Mouse (Mus musculus): ENCODE results near the gene Lsm4.
A peak's percentile ranks its signal among the peaks of the same experiment; 100 is the strongest.

The Lsm4 gene

GRCm38 (mm10) chr8:70701048-70701981 is 28.3 kb downstream of the Lsm4 start:
- no peak for DNase-seq (ENCODE audit: low spot score)

DNA sequence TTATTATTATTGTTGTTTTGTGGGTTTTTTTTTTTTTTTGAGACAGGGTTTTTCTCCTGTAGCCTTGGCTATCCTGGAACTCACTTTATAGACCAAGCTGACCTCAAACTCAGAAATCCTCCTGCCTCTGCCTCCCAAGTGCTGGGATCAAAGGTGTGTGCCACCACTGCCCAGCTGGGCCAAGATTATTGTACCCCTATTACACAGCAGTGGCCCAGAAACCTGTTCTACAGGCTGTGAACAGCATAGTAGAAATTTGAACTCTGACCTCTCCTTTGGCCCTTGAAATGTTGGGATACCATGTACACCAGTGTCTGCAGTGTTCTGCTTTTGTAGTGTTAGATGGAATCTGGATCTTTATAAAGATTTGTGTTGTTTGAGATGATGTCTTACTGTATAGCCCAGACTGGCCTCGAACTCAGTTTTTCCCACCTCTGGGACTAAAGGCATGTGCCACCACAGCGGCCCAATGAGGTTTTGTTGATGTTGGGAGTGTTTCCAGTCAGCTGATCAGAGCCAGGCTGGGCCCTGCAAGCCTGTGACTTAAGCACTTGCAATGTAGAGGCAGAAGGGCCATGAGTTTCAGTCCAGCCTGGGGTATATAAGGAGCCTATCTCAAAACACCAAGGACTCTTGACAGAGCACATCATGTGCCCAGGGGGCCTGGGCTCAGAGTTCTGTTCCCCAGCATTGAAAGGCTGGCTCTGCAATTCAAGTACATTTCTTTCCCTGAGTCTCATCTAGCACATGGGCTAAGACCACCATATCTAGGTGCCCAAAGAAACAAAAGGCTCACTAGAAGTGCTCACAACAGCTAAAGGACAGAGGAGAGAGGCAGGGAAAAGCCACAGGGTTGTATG is 29.2 kb downstream of the Lsm4 start:
- DNase-seq (ENCODE audit: low spot score) = no peak

DNA sequence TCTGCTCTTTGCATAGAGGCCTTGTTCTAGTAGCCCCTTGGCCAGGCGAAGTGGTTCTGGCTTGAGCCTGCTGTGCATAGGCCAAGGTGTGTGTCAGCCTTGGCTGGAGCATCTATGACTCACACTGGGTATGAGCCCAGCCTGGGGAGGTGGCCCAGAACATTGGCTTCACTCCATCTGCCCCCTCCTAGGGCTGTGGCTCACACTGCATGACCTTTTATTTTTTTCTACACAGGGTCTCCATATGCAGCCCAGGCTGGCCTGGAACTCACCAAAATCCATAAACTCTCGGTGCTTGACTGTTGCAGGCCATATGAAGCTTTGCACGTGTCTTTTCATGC is 29.8 kb downstream of the Lsm4 start:
- peak; percentile 65 for DNase-seq (ENCODE audit: low spot score)

DNA sequence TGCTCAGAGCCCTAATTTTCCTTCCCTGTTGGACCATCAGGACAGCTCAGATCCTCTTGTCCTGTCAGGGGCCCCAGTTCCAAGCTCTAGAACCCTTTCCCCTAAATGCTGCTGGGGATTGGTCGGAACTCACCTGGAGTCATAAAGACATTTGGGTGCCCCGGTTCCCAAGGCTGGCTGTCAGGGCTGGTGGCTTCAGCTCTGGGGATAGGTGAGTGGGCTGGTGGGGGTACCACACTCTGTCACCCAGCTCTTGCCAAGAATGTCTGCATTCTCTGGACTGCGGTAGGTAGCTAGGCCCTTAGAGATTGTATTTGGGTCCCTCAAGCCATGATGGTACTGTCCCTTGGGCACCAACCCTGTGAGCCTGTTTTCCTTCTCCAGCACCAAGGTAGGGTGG is 30.2 kb downstream of the Lsm4 start, which contains the start of gene Iqcn:
TSS of gene Iqcn (plus strand) at position 171 of the 400 bp plus-strand sequence.
- no peak for DNase-seq (ENCODE audit: low spot score)

GRCm38 (mm10) chr8:70708281-70708680 is 35.2 kb downstream of the Lsm4 start:
- no peak for DNase-seq (ENCODE audit: low spot score)

GRCm38 (mm10) chr8:70709794-70710193 is 36.7 kb downstream of the Lsm4 start:
- no peak for DNase-seq (ENCODE audit: low spot score)

GRCm38 (mm10) chr8:70710296-70710695 is 37.2 kb downstream of the Lsm4 start:
- peak; percentile 67 for DNase-seq (ENCODE audit: low spot score)

DNA sequence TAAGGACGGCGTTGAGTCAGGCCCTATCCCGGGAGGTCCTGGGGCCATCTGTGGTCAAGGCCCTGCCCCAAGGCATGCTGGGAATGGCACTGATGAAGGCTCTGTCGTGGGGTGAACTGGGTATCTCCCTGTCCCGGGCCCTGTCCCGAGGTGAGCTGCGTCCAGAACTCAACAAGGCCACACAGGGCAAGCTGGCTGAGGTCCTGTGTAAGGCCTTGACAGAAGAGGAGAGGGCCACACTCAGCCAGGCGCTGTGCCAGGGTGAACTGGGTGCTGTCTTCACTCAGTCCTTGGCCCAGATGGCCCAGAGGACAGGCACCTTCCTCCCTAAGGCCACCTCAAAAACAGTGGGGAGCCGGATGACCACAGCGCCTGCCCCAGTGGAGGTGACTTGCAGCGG is 38.0 kb downstream of the Lsm4 start:
- DNase-seq (ENCODE audit: low spot score) = no peak

GRCm38 (mm10) chr8:70713991-70714390 is 40.9 kb downstream of the Lsm4 start:
- no peak for DNase-seq (ENCODE audit: low spot score)

DNA sequence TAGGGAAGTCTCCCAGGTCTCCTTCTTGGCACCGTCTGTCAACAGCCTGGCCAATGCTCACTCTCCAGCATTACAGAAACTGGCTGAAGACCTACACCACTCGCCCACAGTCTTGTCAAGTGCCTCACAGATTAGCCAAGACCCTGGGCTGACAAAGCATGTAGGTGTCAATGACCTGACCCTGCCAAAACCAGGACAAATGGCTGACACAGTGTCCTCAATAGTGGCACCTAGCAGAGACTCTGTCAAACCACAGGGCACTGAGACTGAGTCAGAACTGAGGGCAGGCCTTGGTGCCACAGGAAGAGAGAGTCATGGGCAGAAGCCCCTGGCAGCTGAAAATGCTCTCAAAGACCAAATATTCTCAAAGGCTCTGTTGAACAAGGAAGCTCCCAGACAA is 42.0 kb downstream of the Lsm4 start:
- DNase-seq (ENCODE audit: low spot score) = no peak

GRCm38 (mm10) chr8:70716521-70717400 is 43.7 kb downstream of the Lsm4 start:
- peak; percentile 41 for DNase-seq (ENCODE audit: low spot score)

- DNase-seq (ENCODE audit: low spot score) = peak; percentile 76
Measured at GRCm38 (mm10) chr8:70718297-70718696, 45.2 kb downstream of the Lsm4 start, which contains the start of gene Gm3336. Gene Gm3336 (plus strand): TSS chr8:70718543.

GRCm38 (mm10) chr8:70719796-70720270 is 46.8 kb downstream of the Lsm4 start:
- peak; percentile 43 for DNase-seq (ENCODE audit: low spot score)

- peak; percentile 90 for DNase-seq (ENCODE audit: low spot score)
Measured at GRCm38 (mm10) chr8:70720739-70721138, 47.7 kb downstream of the Lsm4 start.

DNA sequence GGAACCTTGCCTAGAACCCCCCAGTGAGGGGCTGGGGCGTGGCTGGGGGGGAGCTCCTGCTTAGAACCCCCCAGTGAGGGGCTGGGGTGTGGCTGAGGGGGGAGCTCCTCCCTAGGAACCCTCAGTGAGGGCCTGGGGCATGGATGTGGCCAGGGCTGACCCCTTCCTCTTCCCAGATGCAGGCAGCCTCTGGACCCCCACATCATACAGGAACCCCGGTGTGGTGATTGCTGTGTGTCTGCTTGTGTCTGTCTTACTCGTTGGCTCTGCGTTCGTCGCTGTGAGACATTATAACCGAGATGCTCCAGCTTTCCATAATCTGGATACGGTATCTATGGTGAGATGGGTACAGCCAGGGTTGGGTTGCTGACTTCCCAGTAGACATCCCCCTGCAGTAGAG is 48.6 kb downstream of the Lsm4 start:
- DNase-seq (ENCODE audit: low spot score) = peak; percentile 45

- DNase-seq (ENCODE audit: low spot score) = peak; percentile 37
Measured at GRCm38 (mm10) chr8:70723486-70724210, 50.6 kb downstream of the Lsm4 start, which contains the start of gene Pde4c. Gene Pde4c (plus strand): TSS chr8:70723720.

DNA sequence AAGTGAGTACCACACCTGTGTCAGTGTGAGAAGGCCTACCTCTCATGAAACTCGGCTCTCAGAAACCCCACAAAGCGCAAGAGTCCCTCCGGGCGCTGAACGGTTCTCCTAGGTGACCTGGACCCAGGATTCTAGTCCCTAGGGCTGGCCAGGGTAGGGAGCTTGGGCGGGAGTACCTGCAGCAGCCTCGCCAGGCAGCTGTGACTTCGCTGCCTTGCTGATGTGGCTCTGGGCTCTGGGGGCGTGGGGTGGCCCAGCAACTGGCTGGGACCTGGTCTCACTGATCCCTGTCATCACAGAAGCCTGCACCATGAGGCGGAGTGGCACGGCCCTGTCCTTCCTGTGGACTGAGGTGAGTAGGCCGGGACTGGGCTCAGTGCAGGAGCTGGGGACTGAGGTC is 51.2 kb downstream of the Lsm4 start:
- DNase-seq (ENCODE audit: low spot score) = no peak

- DNase-seq (ENCODE audit: low spot score) = peak; percentile 78
Measured at GRCm38 (mm10) chr8:70725792-70726447, 52.9 kb downstream of the Lsm4 start.

- peak; percentile 39 for DNase-seq (ENCODE audit: low spot score)
Measured at GRCm38 (mm10) chr8:70726721-70727120, 53.7 kb downstream of the Lsm4 start.

All from testis, postnatal 10 days (tissue).